Mouse (Mus musculus) stomach, embryonic 16.5 days (tissue): ENCODE data around the gene Mtcl1. TPM values are rescaled to one million over a fixed set of nuclear protein-coding genes. Genes with fewer than 3 reads are reported as not detected.

Source experiments
- ATAC-seq: fragments of 200-750 bp; cut with Nextera tagmentation; 2 replicates; pipeline ENCODE4 v1.8.0; 2017; ENCODE audit warnings: moderate number of reproducible peaks, moderate TSS enrichment; ENCODE audit not compliant: insufficient read depth, low FRiP score
- H3K27ac ChIP-seq: fragments of 300-500 bp; sonication (generic); 2 replicates; pipeline ENCODE4 v1.5.1; 2014; ENCODE audit warnings: low read length
- H3K27me3 ChIP-seq: fragments of 300-500 bp; sonication (generic); 2 replicates; pipeline ENCODE4 v1.6.1; 2014; ENCODE audit warnings: low read length, control low read depth, mixed read lengths; ENCODE audit not compliant: control insufficient read depth, insufficient read depth
- H3K36me3 ChIP-seq: fragments of 300-500 bp; sonication (generic); 2 replicates; pipeline ENCODE4 v1.6.1; 2014; ENCODE audit warnings: low read length; ENCODE audit not compliant: control insufficient read depth, insufficient read depth
- H3K4me1 ChIP-seq: fragments of 300-500 bp; sonication (generic); 2 replicates; pipeline ENCODE4 v1.6.1; 2014; ENCODE audit warnings: low read length, control low read depth, mixed read lengths; ENCODE audit not compliant: control insufficient read depth, insufficient read depth
- H3K4me2 ChIP-seq: fragments of 300-500 bp; sonication (generic); 2 replicates; pipeline ENCODE4 v1.6.1; 2014; ENCODE audit warnings: low read depth, low read length, mixed read lengths
- H3K4me3 ChIP-seq: fragments of 300-500 bp; sonication (generic); replicated peaks from 2 replicates; pipeline ENCODE4 v1.5.1; 2014; ENCODE audit warnings: mild to moderate bottlenecking, low read length
- H3K9ac ChIP-seq: fragments of 300-500 bp; sonication (generic); 2 replicates; pipeline ENCODE4 v1.6.1; 2014; ENCODE audit warnings: low read length
- H3K9me3 ChIP-seq: fragments of 300-500 bp; sonication (generic); replicated peaks from 2 replicates; pipeline ENCODE4 v1.6.1; 2016; ENCODE audit warnings: low read length, control low read depth; ENCODE audit not compliant: control insufficient read depth
- WGBS: fragments of 180-500 bp; shearing (Covaris S2); extraction: QIAGEN DNeasy Blood & Tissue Kit; methylation state at CpG from one replicate; pipeline ENCODE4 v1.1.7; 2014; 5-methylcytosine and 5-hydroxymethylcytosine counted together
- polyA plus RNA-seq: library from polyadenylated mRNA; unstranded; fragments of >200 nt; fragmentation: Nextera tagmentation; extraction: Ambion mirVana; gene quantifications from 2 replicates; pipeline ENCODE4 v1.2.1, GENCODE M21; 2015

Mtcl1 gene
- polyA plus RNA-seq, 1 experiment from 2014 or later = 6.1 TPM

DNA sequence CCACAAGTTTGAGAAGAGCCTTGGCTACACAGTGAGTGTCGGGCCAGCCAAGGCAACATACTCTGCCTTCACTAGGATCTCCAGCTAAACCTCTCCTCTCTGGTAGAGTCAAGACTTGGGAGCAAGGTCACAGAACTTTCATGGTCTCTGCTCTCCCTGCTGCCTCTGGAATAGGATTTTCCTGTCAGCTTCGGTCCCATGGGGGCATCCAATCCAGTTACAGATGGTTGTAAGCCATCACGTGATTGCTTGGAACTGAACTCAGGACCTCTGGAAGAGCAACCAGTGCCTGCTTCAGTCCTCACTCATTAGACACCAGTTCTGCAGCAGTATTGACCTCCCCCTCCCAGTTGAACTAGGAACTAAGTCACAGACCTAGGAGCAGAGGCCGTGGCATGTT lies 156.0 kb downstream of the Mtcl1 start:
- no peaks in the 10 kb centered on the region for H3K36me3 ChIP-seq
- H3K27me3 ChIP-seq = no peaks in the 10 kb centered on the region
- no peak overlapping the region for H3K4me3 ChIP-seq
- H3K27ac ChIP-seq = no peak overlapping the region
- H3K9me3 ChIP-seq = no peaks in the 10 kb centered on the region
- ATAC-seq = no peak
- no peak overlapping the region for H3K9ac ChIP-seq
- no peak overlapping the region for H3K4me2 ChIP-seq
- 93% methylated on average over 4 of the region's 4 CpGs for WGBS
- no peaks in the 10 kb centered on the region for H3K4me1 ChIP-seq

DNA sequence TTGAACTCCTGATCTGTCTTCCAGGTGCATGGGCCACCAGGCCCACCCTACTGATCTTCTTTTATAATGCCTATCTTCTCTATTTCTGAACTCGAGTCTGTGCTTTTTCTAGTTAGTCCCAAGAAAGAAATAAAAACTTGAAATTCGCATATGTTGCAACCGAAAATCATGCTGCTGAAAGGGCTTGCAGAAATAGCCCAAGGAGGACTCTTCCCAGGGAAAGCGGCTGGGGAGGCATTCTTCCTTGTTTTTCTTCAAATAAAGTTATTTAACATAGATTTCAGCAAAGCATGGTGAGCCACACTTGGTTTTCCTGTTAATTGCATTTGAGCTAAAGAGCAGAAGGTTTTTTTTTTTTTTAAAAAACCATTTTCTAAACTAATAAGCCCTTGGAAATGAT lies 159.7 kb downstream of the Mtcl1 start:
- ATAC-seq = no peak
- Histone ChIP-seq H3K4me2 (no peak overlapping the region), H3K27me3 (no peaks in the 10 kb centered on the region), H3K4me1 (no peaks in the 10 kb centered on the region), H3K27ac (no peak overlapping the region), H3K36me3 (no peaks in the 10 kb centered on the region), H3K9ac (no peak overlapping the region), H3K9me3 (no peaks in the 10 kb centered on the region), H3K4me3 (no peak overlapping the region)
- 85% methylated on average over 4 of the region's 4 CpGs for WGBS

Other genes starting within 250 kb of the Mtcl1 start
- gene Rab12, start 70.0 kb upstream of the Mtcl1 start, polyA plus RNA-seq = 10.0 and 10.9 TPM in 2 replicates
- gene Themis3, start 144.9 kb upstream of the Mtcl1 start, polyA plus RNA-seq = 0.23 and 0.45 TPM in 2 replicates